Mouse (Mus musculus): Measurements from ENCODE around the gene Notum. TPM values are rescaled to one million over a fixed set of nuclear protein-coding genes. Genes with fewer than 3 reads are reported as not detected.

The Notum gene
- polyA plus RNA-seq, 1 experiment: 0.19 TPM

- H3K79me2 ChIP-seq (ENCODE audit: control insufficient read depth, insufficient read depth): no peaks in the 10 kb centered on the region
- H3K4me3 ChIP-seq: no peak overlapping the region
- no peaks in the 10 kb centered on the region for H3K27me3 ChIP-seq (ENCODE audit: control insufficient read depth, insufficient read depth, insufficient read length)
- no peak overlapping the region for H3ac ChIP-seq (ENCODE audit: control insufficient read depth, insufficient read length)
- peaks cover 3% of the 10 kb centered on the region for H3K36me3 ChIP-seq (ENCODE audit: control insufficient read depth, insufficient read depth)
- TF ChIP-seq REST (IDR thresholded peaks at IDR 0.05; ENCODE audit: insufficient read depth, insufficient read length) (no peak), CEBPB (IDR thresholded peaks at IDR 0.05; ENCODE audit: insufficient read depth, poor library complexity, severe bottlenecking) (no peak), SRF (IDR thresholded peaks at IDR 0.05; ENCODE audit: control insufficient read depth, insufficient read length, low read depth) (no peak), TCF3 (IDR thresholded peaks at IDR 0.05; ENCODE audit: insufficient read length, low read depth) (no peak), TCF12 (IDR thresholded peaks at IDR 0.05; ENCODE audit: insufficient read depth, poor library complexity, severe bottlenecking) (no peak), E2F4 (IDR thresholded peaks at IDR 0.05; ENCODE audit: insufficient read depth) (no peak), POLR2AphosphoS2 (IDR thresholded peaks at IDR 0.05; ENCODE audit: insufficient read length, low read depth) (no peak), MYOD1 (IDR thresholded peaks at IDR 0.05; ENCODE audit: control insufficient read depth in 1 of 3, insufficient read length in 2 of 3, low read depth in 2 of 3) (no peak), USF1 (IDR thresholded peaks at IDR 0.05; ENCODE audit: low read depth) (no peak), POLR2A (IDR thresholded peaks at IDR 0.05; ENCODE audit: insufficient read length, low read depth) (no peak), MYOG (IDR thresholded peaks at IDR 0.05; ENCODE audit: control insufficient read depth in 1 of 3, insufficient read depth in 1 of 3, insufficient read length in 2 of 3, low read depth in 2 of 3) (no peak), MAX (IDR thresholded peaks at IDR 0.05; ENCODE audit: low read depth) (no peak)
- no peak overlapping the region for H3K4me2 ChIP-seq (ENCODE audit: low read depth)
These were observed 46.2 kb upstream of the Notum start for GRCm38 (mm10) chr11:120707225-120707624.

GRCm38 (mm10) chr11:120706120-120706519 lies 45.1 kb upstream of the Notum start:
- Histone ChIP-seq H3K36me3 (ENCODE audit: control insufficient read depth, insufficient read depth) (peaks cover 3% of the 10 kb centered on the region), H3K4me3 (no peak overlapping the region), H3K27me3 (ENCODE audit: control insufficient read depth, insufficient read depth, insufficient read length) (no peaks in the 10 kb centered on the region), H3ac (ENCODE audit: control insufficient read depth, insufficient read length) (no peak overlapping the region), H3K4me2 (ENCODE audit: low read depth) (no peak overlapping the region), H3K79me2 (ENCODE audit: control insufficient read depth, insufficient read depth) (no peaks in the 10 kb centered on the region)
- TF ChIP-seq POLR2A (IDR thresholded peaks at IDR 0.05; ENCODE audit: insufficient read length, low read depth) (no peak), TCF12 (IDR thresholded peaks at IDR 0.05; ENCODE audit: insufficient read depth, poor library complexity, severe bottlenecking) (no peak), SRF (IDR thresholded peaks at IDR 0.05; ENCODE audit: control insufficient read depth, insufficient read length, low read depth) (no peak), TCF3 (IDR thresholded peaks at IDR 0.05; ENCODE audit: insufficient read length, low read depth) (no peak), REST (IDR thresholded peaks at IDR 0.05; ENCODE audit: insufficient read depth, insufficient read length) (no peak), CEBPB (IDR thresholded peaks at IDR 0.05; ENCODE audit: insufficient read depth, poor library complexity, severe bottlenecking) (no peak), POLR2AphosphoS2 (IDR thresholded peaks at IDR 0.05; ENCODE audit: insufficient read length, low read depth) (no peak), MYOD1 (IDR thresholded peaks at IDR 0.05; ENCODE audit: control insufficient read depth in 1 of 3, insufficient read length in 2 of 3, low read depth in 2 of 3) (no peak), USF1 (IDR thresholded peaks at IDR 0.05; ENCODE audit: low read depth) (no peak), E2F4 (IDR thresholded peaks at IDR 0.05; ENCODE audit: insufficient read depth) (no peak), MAX (IDR thresholded peaks at IDR 0.05; ENCODE audit: low read depth) (no peak), MYOG (IDR thresholded peaks at IDR 0.05; ENCODE audit: control insufficient read depth in 1 of 3, insufficient read depth in 1 of 3, insufficient read length in 2 of 3, low read depth in 2 of 3) (no peak)

GRCm38 (mm10) chr11:120704486-120705325 lies 43.7 kb upstream of the Notum start:
- Histone ChIP-seq H3K4me2 (ENCODE audit: low read depth) (no peak overlapping the region), H3ac (ENCODE audit: control insufficient read depth, insufficient read length) (no peak overlapping the region), H3K36me3 (ENCODE audit: control insufficient read depth, insufficient read depth) (peaks cover 3% of the 10 kb centered on the region), H3K27me3 (ENCODE audit: control insufficient read depth, insufficient read depth, insufficient read length) (no peaks in the 10 kb centered on the region), H3K4me3 (no peak overlapping the region), H3K79me2 (ENCODE audit: control insufficient read depth, insufficient read depth) (no peaks in the 10 kb centered on the region)
- TF ChIP-seq CEBPB (IDR thresholded peaks at IDR 0.05; ENCODE audit: insufficient read depth, poor library complexity, severe bottlenecking): no peak
- TF ChIP-seq TCF3 (IDR thresholded peaks at IDR 0.05; ENCODE audit: insufficient read length, low read depth): no peak
- TF ChIP-seq E2F4 (IDR thresholded peaks at IDR 0.05; ENCODE audit: insufficient read depth): no peak
- TF ChIP-seq POLR2A (IDR thresholded peaks at IDR 0.05; ENCODE audit: insufficient read length, low read depth): no peak
- TF ChIP-seq TCF12 (IDR thresholded peaks at IDR 0.05; ENCODE audit: insufficient read depth, poor library complexity, severe bottlenecking): no peak
- no peak for TF ChIP-seq MYOD1 (IDR thresholded peaks at IDR 0.05; ENCODE audit: control insufficient read depth in 1 of 3, insufficient read length in 2 of 3, low read depth in 2 of 3)
- no peak for TF ChIP-seq MAX (IDR thresholded peaks at IDR 0.05; ENCODE audit: low read depth)
- TF ChIP-seq SRF (IDR thresholded peaks at IDR 0.05; ENCODE audit: control insufficient read depth, insufficient read length, low read depth): no peak
- no peak for TF ChIP-seq POLR2AphosphoS2 (IDR thresholded peaks at IDR 0.05; ENCODE audit: insufficient read length, low read depth)
- no peak for TF ChIP-seq USF1 (IDR thresholded peaks at IDR 0.05; ENCODE audit: low read depth)
- no peak for TF ChIP-seq MYOG (IDR thresholded peaks at IDR 0.05; ENCODE audit: control insufficient read depth in 1 of 3, insufficient read depth in 1 of 3, insufficient read length in 2 of 3, low read depth in 2 of 3)
- TF ChIP-seq REST (IDR thresholded peaks at IDR 0.05; ENCODE audit: insufficient read depth, insufficient read length): no peak

- Histone ChIP-seq H3K4me2 (ENCODE audit: low read depth) (no peak overlapping the region), H3ac (ENCODE audit: control insufficient read depth, insufficient read length) (no peak overlapping the region), H3K4me3 (no peak overlapping the region), H3K36me3 (ENCODE audit: control insufficient read depth, insufficient read depth) (peaks cover 3% of the 10 kb centered on the region), H3K79me2 (ENCODE audit: control insufficient read depth, insufficient read depth) (no peaks in the 10 kb centered on the region), H3K27me3 (ENCODE audit: control insufficient read depth, insufficient read depth, insufficient read length) (no peaks in the 10 kb centered on the region)
- TF ChIP-seq POLR2A (IDR thresholded peaks at IDR 0.05; ENCODE audit: insufficient read length, low read depth): no peak
- TF ChIP-seq REST (IDR thresholded peaks at IDR 0.05; ENCODE audit: insufficient read depth, insufficient read length): no peak
- no peak for TF ChIP-seq TCF12 (IDR thresholded peaks at IDR 0.05; ENCODE audit: insufficient read depth, poor library complexity, severe bottlenecking)
- no peak for TF ChIP-seq SRF (IDR thresholded peaks at IDR 0.05; ENCODE audit: control insufficient read depth, insufficient read length, low read depth)
- TF ChIP-seq MAX (IDR thresholded peaks at IDR 0.05; ENCODE audit: low read depth): no peak
- TF ChIP-seq POLR2AphosphoS2 (IDR thresholded peaks at IDR 0.05; ENCODE audit: insufficient read length, low read depth): no peak
- no peak for TF ChIP-seq E2F4 (IDR thresholded peaks at IDR 0.05; ENCODE audit: insufficient read depth)
- no peak for TF ChIP-seq CEBPB (IDR thresholded peaks at IDR 0.05; ENCODE audit: insufficient read depth, poor library complexity, severe bottlenecking)
- TF ChIP-seq MYOD1 (IDR thresholded peaks at IDR 0.05; ENCODE audit: control insufficient read depth in 1 of 3, insufficient read length in 2 of 3, low read depth in 2 of 3): no peak
- TF ChIP-seq MYOG (IDR thresholded peaks at IDR 0.05; ENCODE audit: control insufficient read depth in 1 of 3, insufficient read depth in 1 of 3, insufficient read length in 2 of 3, low read depth in 2 of 3): no peak
- TF ChIP-seq TCF3 (IDR thresholded peaks at IDR 0.05; ENCODE audit: insufficient read length, low read depth): no peak
- no peak for TF ChIP-seq USF1 (IDR thresholded peaks at IDR 0.05; ENCODE audit: low read depth)
These were observed 42.9 kb upstream of the Notum start for GRCm38 (mm10) chr11:120703696-120704454.

All from myocyte (in vitro differentiated cells).